Mouse (Mus musculus): ENCODE results near the gene Casp2.

Gene Casp2

GRCm38 (mm10) chr6:42282865-42283528 is 18.2 kb downstream of the Casp2 start:
- DNase-seq = no peak

DNA sequence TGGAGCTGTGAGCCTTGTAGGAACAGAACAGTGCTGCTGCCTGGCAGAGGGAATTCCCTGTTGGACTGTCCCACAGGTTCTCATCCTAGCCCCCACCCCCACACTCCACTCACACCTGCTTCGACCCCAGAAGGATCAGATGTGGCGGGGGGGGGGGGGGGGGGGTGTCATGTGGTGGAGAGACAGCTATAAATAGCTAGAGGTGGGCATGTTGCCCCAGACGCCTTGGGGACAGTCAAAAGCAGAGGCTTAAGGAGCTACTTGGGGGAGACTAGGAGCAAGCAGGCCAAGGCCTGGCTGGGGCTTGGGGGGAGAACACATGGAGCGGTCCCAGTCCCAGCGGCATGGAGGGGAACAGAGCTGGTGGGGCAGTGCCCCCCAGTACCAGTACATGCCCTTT is 21.7 kb downstream of the Casp2 start, which contains the start of gene Clcn1:
TSS of gene Clcn1 (plus strand) at position 238 of the 400 bp plus-strand sequence.
- no peak for DNase-seq

DNA sequence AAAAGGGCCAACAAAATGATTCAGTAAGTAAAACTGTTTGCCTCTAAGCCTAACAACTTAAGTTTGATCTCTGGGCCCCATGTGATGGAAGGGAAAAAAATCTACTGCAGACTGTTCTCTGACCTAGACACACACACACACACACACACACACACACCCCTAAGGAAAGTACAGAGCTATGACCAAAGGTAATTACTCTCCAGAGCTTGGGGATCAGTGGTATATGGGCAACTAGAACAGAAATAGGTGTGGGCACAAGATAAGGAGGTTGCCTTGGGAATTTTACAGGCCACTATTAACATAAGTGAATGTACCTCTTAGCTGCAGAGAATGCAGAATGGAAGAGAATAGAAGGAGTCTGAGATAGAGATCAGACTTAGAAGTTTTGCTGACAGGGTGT is 22.8 kb downstream of the Casp2 start:
- DNase-seq = no peak

DNA sequence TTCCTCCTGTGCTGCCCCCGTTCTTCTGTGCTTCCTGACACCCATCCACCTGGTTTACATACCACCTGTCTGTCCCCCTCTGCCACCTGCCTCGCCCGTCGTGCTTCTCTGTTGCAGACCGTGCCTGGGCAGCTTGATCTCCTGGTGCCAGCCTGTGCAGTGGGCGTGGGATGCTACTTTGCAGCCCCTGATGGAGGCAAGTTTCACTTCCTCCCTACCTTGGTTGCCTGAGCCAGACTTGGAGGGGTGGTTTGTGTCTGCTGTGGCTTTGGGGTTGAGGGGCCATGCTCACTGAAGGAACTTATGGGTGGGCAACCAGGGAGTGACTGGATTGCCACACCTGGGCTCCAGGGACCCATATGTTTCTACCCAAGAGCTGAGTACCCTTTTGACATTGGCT is 28.5 kb downstream of the Casp2 start:
- DNase-seq = no peak

- DNase-seq = no peak
Observed at GRCm38 (mm10) chr6:42295549-42296094, 30.8 kb downstream of the Casp2 start.

GRCm38 (mm10) chr6:42299362-42299761 is 34.6 kb downstream of the Casp2 start:
- no peak for DNase-seq

GRCm38 (mm10) chr6:42309816-42310378 is 45.1 kb downstream of the Casp2 start:
- DNase-seq = no peak

DNA sequence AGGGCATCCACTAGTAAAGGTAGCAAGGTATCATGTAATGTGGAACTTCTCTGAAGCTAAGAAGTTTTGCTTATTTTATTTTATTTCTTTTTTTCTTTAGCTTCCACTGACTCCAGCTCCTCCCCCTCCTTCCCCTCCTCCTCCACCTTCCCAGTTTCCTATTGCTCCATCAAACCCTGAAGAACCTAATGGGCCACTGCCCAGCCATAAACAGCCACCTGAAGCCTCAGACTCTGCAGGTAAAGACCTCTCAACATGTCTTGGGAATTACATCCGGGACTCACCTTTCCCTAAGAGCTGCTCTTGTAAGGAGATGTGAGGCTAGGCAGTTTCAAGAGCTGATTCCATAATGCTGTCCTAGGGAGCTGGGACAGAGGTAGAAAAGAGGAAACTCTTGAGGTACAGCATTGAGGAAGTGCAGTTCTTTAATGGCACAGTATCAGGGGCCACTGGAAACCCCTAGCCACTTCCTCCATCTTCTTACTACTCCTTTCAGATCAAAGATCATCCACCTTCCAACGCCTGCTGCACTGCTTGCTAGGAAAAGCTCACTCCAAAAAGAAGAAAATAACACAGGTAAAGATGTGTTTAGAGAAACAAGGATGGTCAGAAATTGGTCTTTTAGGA is 45.8 kb downstream of the Casp2 start:
- no peak for DNase-seq

GRCm38 (mm10) chr6:42318293-42318692 is 53.5 kb downstream of the Casp2 start:
- DNase-seq = no peak

- peak; percentile 47 for DNase-seq
Observed at GRCm38 (mm10) chr6:42323371-42324066, 58.7 kb downstream of the Casp2 start.

DNA sequence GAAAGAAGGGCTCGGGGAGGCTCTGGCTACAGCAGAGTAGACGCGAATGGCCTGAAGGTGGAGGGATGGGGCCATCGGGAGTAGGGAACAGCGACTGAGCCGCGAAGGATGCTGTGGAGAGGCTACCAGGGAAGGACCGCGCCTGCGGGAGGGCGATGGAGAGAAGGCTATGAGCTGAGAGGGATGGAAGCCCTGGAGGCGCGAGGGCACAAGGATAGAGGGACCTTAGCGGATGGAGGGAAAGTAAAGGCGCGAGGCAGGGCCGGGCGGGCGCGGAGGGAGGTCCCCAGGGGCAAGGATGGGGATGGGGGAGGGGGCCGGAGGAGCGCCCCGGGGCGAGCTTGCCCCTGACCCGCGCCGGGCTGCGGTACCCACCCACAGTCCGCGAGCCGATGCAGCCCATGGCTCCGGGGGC is 59.3 kb downstream of the Casp2 start:
- peak; percentile 68 for DNase-seq

DNA sequence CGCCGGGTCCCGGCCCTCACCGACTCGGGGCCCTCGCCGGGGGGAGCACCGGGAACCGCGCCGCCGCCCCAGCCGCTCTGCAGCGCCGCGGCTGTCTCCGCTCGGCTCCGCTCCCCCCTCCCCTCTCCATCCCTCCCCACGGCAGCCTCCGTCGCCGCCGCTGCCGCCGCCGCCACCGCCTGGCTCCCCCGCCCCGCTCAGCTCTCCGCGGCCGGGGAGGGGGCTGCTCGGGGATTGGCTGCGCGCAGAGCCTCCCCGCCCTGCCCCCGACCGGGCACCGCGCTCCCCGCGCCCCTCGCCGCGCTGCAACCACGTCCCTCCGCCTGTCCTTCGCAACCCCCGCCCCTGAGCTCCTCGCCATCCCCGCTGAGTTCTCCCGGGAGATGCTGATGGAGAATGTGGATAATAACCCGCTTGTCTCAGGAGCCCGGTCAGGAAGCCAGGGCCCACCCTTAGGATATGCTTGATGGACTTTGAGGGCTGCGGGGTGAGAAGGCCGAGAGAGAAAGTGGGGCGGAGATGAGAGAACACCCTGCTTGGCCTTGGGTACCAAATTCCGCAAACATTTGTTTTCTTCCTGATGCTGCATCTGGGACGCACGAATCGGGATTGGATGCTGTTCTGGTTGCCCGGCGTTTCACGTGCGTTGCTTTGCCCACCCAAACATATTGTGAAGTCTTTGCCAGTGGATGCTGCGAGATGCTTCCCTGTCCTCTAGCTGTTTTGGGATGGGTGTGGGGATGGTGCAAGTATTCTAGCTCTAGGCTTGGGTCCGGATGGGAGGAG is 59.9 kb downstream of the Casp2 start, which contains the start of gene Fam131b:
TSS of gene Fam131b (minus strand) at position 162 of the 786 bp plus-strand sequence.
- peak; percentile 82 for DNase-seq

GRCm38 (mm10) chr6:42325268-42325609 is 60.5 kb downstream of the Casp2 start:
- peak; percentile 89 for DNase-seq

GRCm38 (mm10) chr6:42326509-42326908 is 61.7 kb downstream of the Casp2 start:
- DNase-seq = no peak

DNA sequence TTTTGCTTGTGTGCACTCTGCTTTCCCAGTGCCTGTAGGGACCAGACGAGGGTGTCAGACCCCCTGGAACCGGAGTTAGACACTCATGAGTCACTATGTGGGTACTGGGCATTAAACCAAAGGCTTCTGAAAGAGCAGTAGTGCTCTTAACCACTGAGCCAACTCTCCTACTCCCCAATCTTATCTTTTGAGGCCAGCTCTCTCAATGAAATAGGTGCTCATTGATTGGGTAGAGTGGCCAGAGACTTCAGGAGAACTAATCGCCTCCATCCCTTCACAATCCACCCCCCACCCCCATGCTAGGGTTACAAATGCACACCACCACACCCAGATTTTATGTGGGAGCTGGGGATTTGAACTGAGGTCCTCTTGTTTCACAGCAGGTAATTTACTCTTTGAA is 64.0 kb downstream of the Casp2 start:
- DNase-seq = no peak

DNA sequence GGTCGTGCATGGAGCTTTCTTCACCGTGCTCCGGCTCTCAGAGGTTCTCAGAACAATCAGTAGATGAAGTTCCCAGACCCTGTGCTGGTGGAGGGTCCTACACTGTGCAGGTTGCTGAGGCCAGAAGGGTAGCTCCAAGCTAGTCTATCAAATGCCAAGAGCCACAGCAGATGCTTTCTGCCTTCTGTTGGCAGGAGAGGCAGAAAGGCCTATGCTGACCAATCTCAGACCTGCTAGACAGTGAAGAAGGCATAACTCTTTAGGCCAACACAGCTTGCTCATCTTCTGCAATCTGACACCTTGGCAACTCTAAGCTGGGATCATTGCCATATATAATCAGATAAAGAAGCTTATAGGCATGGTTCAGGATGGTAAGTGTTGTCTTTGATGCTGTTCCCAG is 65.4 kb downstream of the Casp2 start:
- DNase-seq = peak; percentile 46

DNA sequence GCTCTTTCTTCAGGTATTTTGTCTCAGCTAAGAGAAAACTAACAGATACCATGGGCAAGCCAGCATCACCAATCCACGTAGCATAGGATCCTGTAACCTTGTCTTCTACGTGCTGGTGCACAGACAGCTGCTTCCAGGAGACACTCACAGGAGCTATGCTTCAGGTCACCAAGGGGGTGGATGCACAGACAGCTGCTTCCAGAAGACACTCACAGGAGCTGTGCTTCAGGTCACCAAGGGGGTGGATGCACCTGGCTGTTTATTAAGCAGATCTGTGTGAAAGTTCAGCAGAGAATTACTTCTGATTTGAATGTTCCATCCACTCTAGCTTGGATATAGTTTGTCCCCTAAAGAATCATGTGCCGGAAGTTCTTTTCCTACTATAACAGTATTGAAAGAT is 66.2 kb downstream of the Casp2 start:
- no peak for DNase-seq
